Mouse (Mus musculus) liver, embryonic 14.5 days (tissue): Measurements from ENCODE around the gene Fam89b. TPM values are rescaled to one million over a fixed set of nuclear protein-coding genes. Genes with fewer than 3 reads are reported as not detected.
A peak's percentile ranks its signal among the peaks of the same experiment; 100 is the strongest.

ENCODE experiments used
- ATAC-seq: fragments of 200-750 bp; cut with Nextera tagmentation; 2 replicates; pipeline ENCODE4 v1.8.0; 2017; ENCODE audit warnings: moderate number of reproducible peaks, mild to moderate bottlenecking, moderate library complexity; ENCODE audit not compliant: insufficient read depth
- DNase-seq, 3 experiments: peaks; one replicate each; pipeline ENCODE4 v3.0.0-alpha.2; 2012 to 2013; ENCODE audit warnings: low read depth in 3 of 3, low spot score in 3 of 3
- H3K27ac ChIP-seq: fragments of 300-500 bp; sonication (generic); 2 replicates; pipeline ENCODE4 v1.5.1; 2014; ENCODE audit warnings: moderate library complexity, mild to moderate bottlenecking, control low read depth, inconsistent platforms
- H3K27me3 ChIP-seq: fragments of 300-500 bp; sonication (generic); 2 replicates; pipeline ENCODE4 v1.6.1; 2014; ENCODE audit warnings: mild to moderate bottlenecking, low read length, moderate library complexity; ENCODE audit not compliant: control insufficient read depth, insufficient read depth
- H3K36me3 ChIP-seq: fragments of 300-500 bp; sonication (generic); replicated peaks from 2 replicates; pipeline ENCODE4 v1.6.1; 2014; ENCODE audit warnings: low read depth; ENCODE audit not compliant: control insufficient read depth, insufficient read depth
- H3K4me1 ChIP-seq, 2 experiments: fragments of 200-500 bp in 1 of 2; fragments of 300-500 bp in 1 of 2; sonication (generic) in 1 of 2; replicated peaks; 2 replicates each; pipeline ENCODE4 v1.6.1; 2012 to 2014; ENCODE audit warnings: antibody characterized with exemption in 1 of 2, inconsistent platforms in 1 of 2, low read length in 1 of 2; ENCODE audit not compliant: control insufficient read depth in 2 of 2, insufficient read depth in 2 of 2
- H3K4me2 ChIP-seq: fragments of 300-500 bp; sonication (generic); 2 replicates; pipeline ENCODE4 v1.6.1; 2014; ENCODE audit warnings: low read depth, mild to moderate bottlenecking, control low read depth, moderate library complexity
- H3K4me3 ChIP-seq, 2 experiments: fragments of 200-500 bp in 1 of 2; fragments of 300-500 bp in 1 of 2; sonication (generic) in 1 of 2; 2 replicates each; pipeline ENCODE4 v1.5.1; 2012 to 2014; ENCODE audit warnings: low read depth in 2 of 2, low read length in 2 of 2, mild to moderate bottlenecking in 2 of 2, control low read depth in 1 of 2, inconsistent platforms in 1 of 2, moderate library complexity in 1 of 2; ENCODE audit not compliant: insufficient read depth in 1 of 2
- H3K9ac ChIP-seq: fragments of 300-500 bp; sonication (generic); replicated peaks from 2 replicates; pipeline ENCODE4 v1.6.1; 2014; ENCODE audit warnings: mild to moderate bottlenecking, control low read depth, moderate library complexity
- H3K9me3 ChIP-seq: fragments of 300-500 bp; sonication (generic); 2 replicates; pipeline ENCODE4 v1.6.1; 2016; ENCODE audit warnings: low read length, mixed read lengths; ENCODE audit not compliant: control insufficient read depth
- CTCF ChIP-seq: IDR thresholded peaks from 2 replicates; pipeline ENCODE4 v1.5.1; 2016; ENCODE audit warnings: antibody characterized with exemption, low read depth, control low read depth
- EP300 ChIP-seq: IDR thresholded peaks from 2 replicates; pipeline ENCODE4 v1.6.1; 2016; ENCODE audit warnings: antibody characterized with exemption, low read depth
- WGBS: fragments of 180-500 bp; shearing (Covaris S2); extraction: QIAGEN DNeasy Blood & Tissue Kit; methylation state at CpG from one replicate; pipeline ENCODE4 v1.1.7; 2014; ENCODE audit not compliant: insufficient replicate concordance; 5-methylcytosine and 5-hydroxymethylcytosine counted together
- polyA plus RNA-seq, 2 experiments: library from polyadenylated mRNA; depleted of rRNA in 1 of 2; stranded (reverse) in 1 of 2; unstranded in 1 of 2; fragments of >200 nt; fragmentation: Nextera tagmentation in 1 of 2; extraction: Ambion mirVana in 1 of 2; gene quantifications; 2 replicates each; pipeline versions ENCODE4 v1.2.1 to v1.2.3; 2012 to 2014

Gene Fam89b
- polyA plus RNA-seq, 2 experiments, result 41.0 to 44.0 TPM

DNA sequence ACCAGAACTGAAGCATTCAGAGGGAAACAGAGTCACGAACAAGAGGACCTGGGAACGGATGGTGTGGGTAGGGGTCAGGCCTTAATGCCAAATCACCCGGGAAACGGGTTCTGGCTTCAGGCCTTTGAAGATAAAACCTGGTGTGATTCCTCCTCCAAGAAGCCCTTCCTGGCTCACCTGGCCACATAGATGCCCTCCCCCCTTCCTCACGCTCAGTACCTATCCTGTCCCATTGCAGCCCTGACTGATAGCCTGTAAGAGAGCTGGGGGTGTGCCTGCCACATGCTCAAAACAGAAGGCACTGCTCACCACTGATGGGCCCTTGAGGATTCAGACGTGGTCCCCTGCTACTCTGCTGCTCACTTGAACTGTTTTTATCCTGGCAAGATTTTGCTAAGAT lies 35.7 kb downstream of the Fam89b start:
- Histone ChIP-seq H3K27me3 (no peaks in the 10 kb centered on the region), H3K4me1 (peaks cover 7 to 8% of the 10 kb centered on the region in 2 experiments), H3K4me3 (no peak overlapping the region), H3K27ac (no peak overlapping the region), H3K36me3 (peaks cover 42% of the 10 kb centered on the region), H3K9ac (no peak overlapping the region), H3K9me3 (no peaks in the 10 kb centered on the region), H3K4me2 (no peak overlapping the region)
- 76% methylated on average over 6 of the region's 6 CpGs for WGBS
- no peak for ATAC-seq
- TF ChIP-seq EP300, result no peak
- DNase-seq, result no peak

DNA sequence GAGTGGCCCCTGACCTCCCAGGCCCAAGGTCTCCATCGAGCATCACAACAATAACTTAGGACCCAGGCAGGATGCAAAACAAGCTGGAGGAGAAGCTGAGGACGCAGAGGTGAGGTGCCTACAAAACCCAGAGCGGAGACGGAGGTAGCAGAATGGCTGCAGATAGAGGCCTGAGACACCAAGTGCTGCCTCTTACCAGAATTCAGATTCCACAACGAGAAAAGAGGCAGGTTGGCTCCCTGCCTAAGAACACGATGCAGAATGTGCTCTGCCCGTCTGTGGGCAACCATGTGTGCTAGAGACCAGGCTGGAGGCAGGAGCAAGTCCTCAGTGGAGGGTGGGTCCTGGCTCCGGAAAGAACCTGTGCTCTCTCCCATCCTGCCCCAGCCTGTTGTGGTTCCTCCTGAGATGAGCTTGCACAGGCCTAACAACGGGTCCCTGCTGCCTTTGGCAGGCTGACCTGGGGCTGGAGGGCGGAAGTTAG lies 36.5 kb downstream of the Fam89b start:
- Histone ChIP-seq H3K9me3 (no peaks in the 10 kb centered on the region), H3K4me1 (peaks cover 7 to 9% of the 10 kb centered on the region in 2 experiments), H3K27ac (no peak overlapping the region), H3K4me2 (peak overlapping the region; percentile 100), H3K9ac (no peak overlapping the region), H3K27me3 (no peaks in the 10 kb centered on the region), H3K4me3 (no peak overlapping the region; a peak in 1 of 4 replicates), H3K36me3 (peaks cover 34% of the 10 kb centered on the region)
- DNase-seq (no peak), ATAC-seq (no peak)
- no peak for TF ChIP-seq EP300
- no peak for TF ChIP-seq CTCF
- 59% methylated on average over 10 of the region's 10 CpGs for WGBS

- ATAC-seq (no peak), DNase-seq (no peak)
- WGBS, result 49% methylated on average over 10 of the region's 10 CpGs
Observed at GRCm38 (mm10) chr19:5692086-5692912, 37.2 kb downstream of the Fam89b start.

GRCm38 (mm10) chr19:5691601-5692000 lies 37.9 kb downstream of the Fam89b start:
- Histone ChIP-seq H3K4me3 (peak overlapping the region; percentile 93 to 98), H3K27me3 (no peaks in the 10 kb centered on the region), H3K4me1 (peaks cover 11 to 14% of the 10 kb centered on the region in 2 experiments), H3K9ac (peak overlapping the region; percentile 55), H3K36me3 (peaks cover 27% of the 10 kb centered on the region), H3K27ac (no peak overlapping the region), H3K9me3 (no peaks in the 10 kb centered on the region), H3K4me2 (peak overlapping the region; percentile 100)
- ATAC-seq (no peak), DNase-seq (no peak)
- TF ChIP-seq CTCF (0 out of 2 replicates have a peak, but pooled peaks have one; percentile 2), EP300 (no peak)
- WGBS, result 52% methylated on average over 5 of the region's 5 CpGs

More at GRCm38 (mm10) chr19:5692086-5692912, 37.2 kb downstream of the Fam89b start:
- Histone ChIP-seq H3K4me2 (peak overlapping the region; percentile 100), H3K4me3 (peak overlapping the region; percentile 93 to 98), H3K4me1 (peaks cover 10 to 11% of the 10 kb centered on the region in 2 experiments), H3K36me3 (peaks cover 27% of the 10 kb centered on the region), H3K9ac (0 out of 2 replicates have a peak overlapping the region, but pooled peaks have one; percentile 20), H3K27ac (peak overlapping the region; percentile 6), H3K9me3 (no peaks in the 10 kb centered on the region), H3K27me3 (no peaks in the 10 kb centered on the region)
- TF ChIP-seq EP300, result no peak
- no peak for TF ChIP-seq CTCF

DNA sequence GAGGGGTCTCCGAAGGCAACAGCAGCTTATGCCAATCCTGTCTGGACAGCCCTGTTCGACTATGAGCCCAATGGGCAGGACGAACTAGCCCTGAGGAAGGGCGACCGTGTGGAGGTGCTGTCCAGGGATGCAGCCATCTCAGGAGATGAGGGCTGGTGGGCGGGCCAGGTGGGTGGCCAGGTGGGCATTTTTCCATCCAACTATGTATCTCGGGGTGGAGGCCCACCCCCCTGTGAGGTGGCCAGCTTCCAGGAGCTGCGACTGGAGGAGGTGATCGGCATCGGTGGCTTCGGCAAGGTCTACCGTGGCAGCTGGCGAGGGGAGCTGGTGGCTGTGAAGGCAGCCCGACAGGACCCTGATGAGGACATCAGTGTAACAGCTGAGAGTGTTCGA lies 39.1 kb downstream of the Fam89b start:
- Histone ChIP-seq H3K36me3 (peaks cover 27% of the 10 kb centered on the region), H3K4me1 (peaks cover 17 to 19% of the 10 kb centered on the region in 2 experiments)
- WGBS, result 47% methylated on average over 15 of the region's 15 CpGs

More for the DNA sequence above, 39.1 kb downstream of the Fam89b start:
- Histone ChIP-seq H3K9ac (peak overlapping the region; percentile 92), H3K27ac (peak overlapping the region; percentile 91; the same call in 1 of the 2 replicates), H3K9me3 (no peaks in the 10 kb centered on the region), H3K4me2 (peak overlapping the region; percentile 100), H3K27me3 (no peaks in the 10 kb centered on the region), H3K4me3 (peak overlapping the region; percentile 93 to 98)
- TF ChIP-seq CTCF (no peak), EP300 (no peak)
- DNase-seq (no peak), ATAC-seq (no peak)
